Mouse (Mus musculus) spleen, adult 2 months (tissue): ENCODE results near the gene Det1.

Experiments used
- CTCF ChIP-seq: fragments of 200-500 bp; IDR thresholded peaks from 2 replicates; pipeline ENCODE4 v1.5.1; 2011; ENCODE audit warnings: mild to moderate bottlenecking, inconsistent platforms; ENCODE audit not compliant: insufficient read depth, insufficient read length, insufficient replicate concordance; ENCODE audit errors: extremely low read depth
- POLR2A ChIP-seq: fragments of 200-500 bp; IDR thresholded peaks from 2 replicates; pipeline ENCODE4 v1.6.1; 2011; ENCODE audit warnings: low read depth, low read length, inconsistent platforms

- TF ChIP-seq CTCF (no peak), POLR2A (no peak)
Measured at GRCm38 (mm10) chr7:78826682-78827385, 20.2 kb downstream of the Det1 start.
